Mouse (Mus musculus) adrenal gland, postnatal 14 days (tissue): Measurements from ENCODE around the gene Pde4dip. TPM values are rescaled to one million over a fixed set of nuclear protein-coding genes. Genes with fewer than 3 reads are reported as not detected.

Experiments
- DNase-seq: peaks from one replicate; pipeline ENCODE4 v3.0.0; 2021; ENCODE audit warnings: mixed read lengths
- total RNA-seq: library from RNA; stranded (reverse); gene quantifications from 2 replicates; pipeline ENCODE4 v1.2.3, GENCODE M21; 2021

Pde4dip gene
- total RNA-seq, 1 experiment from 2014 or later = 35.6 TPM

DNA sequence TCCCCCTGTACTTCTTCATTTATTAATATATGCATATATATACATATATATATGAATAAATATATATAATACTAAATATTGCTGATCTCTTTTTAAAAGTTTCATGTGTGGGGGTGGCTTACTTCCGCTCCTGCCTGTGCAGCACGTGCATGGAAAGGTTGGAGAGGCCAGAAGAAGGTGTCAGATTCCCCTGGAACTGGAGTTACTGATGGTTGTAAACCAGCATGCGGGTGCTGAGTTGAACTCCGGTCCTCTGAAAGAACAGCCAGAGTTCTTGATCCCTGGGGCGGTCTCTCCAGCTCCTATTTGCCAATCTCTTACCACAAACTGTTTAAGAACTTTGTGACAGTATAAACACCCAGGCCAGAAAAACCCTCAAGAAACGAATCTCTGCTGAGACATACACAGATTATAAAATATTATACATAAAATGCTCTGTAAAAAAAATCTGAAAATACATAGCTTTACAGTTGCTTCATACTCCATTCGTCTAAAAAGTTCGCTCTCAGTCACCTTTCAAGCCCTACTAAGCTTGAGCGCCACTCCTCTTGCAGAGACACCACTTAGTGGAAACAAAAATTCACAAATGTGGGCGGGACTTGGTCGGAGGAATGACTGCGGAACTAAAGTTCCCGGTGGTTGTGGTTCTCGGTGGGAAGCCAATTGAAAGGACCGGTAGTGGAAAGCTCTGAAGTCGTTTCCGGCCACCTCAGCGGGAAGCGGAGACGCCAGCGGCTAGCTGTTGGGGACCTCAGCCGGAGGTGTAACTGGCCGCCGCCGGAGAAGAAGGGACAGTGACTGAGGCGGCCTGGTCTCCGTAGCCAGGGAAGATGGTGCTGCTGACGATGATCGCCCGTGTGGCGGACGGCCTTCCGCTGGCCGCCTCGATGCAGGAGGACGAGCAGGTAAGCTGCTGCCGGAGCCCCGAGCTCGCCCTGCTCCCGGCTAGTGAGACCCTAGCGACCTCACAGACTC is 12.3 kb upstream of the Pde4dip start, which contains the start of gene Sec22b:
Gene Sec22b (plus strand): TSS at position 675 of the 975 bp plus-strand sequence.
- DNase-seq = peak; percentile 91

DNA sequence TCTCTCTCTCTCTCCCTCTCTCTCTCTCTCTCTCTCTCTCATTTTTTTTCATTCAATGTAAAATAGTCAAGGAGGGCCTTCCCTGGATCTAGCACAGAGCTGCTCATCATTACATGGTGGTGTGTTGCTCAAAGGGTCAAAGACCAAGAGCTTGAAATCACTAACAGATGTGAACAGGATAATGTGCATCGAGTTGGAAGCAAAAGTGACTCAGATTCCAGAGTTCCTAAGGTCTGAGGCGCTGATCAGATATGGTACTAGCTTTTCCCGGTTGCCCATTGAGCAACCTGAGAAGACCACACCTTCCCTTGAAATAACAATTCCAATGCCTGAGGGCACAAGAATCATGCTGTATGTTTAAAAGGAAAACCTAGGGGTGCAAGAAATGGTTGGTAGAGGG is 9.9 kb upstream of the Pde4dip start:
- no peak for DNase-seq

DNA sequence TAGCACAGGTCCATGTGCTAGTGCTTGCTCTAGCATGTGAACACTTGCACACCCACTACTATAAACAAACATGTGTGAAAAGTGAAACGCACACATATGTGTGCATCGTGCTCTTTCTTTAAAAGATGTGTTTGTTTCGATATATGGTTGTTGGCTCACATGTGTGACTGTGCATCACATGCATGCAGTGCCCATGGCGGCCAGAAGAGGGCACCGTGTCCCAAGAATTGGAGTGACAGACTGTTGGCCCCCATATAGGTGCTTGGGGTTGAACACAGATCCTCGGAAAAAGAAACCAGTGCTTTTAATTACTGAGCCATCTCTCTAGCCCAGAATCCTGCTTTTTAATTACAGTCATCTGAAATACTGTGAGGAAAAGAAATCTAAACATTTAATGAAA is 6.2 kb upstream of the Pde4dip start:
- peak; percentile 61 for DNase-seq

DNA sequence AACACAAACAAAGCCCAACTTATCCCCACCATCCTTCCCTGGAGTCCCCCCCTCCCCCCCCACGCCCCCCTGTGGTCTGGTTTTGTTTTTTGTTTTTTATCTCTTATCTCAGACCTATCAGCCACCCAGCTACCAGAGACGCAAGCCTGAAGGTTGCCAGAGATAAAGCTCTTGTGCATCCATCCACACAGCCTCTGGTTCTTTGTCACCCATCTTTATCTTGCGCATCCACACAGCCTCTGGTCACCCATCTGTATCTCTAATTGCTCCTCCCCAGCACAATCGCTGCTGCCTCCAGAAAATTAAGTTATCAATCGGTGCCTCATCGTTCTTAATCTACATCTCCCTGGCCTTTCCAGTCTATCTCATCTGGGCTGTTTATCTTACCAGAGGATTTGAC is 1.7 kb upstream of the Pde4dip start:
- no peak for DNase-seq

DNA sequence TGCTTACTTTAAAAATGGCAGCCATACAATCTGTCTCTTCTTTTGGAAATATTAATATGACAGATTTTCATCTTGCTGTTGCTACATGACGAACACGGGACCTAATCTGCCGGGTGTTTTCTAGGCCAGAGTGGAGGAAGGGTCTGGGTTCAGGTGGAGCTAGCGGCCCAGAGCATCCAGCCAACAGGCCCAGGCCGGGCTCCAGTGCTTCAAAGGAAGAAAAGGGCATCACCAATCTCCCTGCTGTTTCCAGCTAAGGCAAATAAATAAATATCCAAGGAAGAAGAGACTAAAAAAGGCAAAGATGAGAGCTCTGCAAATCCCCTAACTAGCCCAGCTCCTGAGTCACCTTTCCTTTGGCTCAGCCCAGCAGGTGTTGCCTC is 731 bp downstream of the Pde4dip start:
- DNase-seq = no peak

DNA sequence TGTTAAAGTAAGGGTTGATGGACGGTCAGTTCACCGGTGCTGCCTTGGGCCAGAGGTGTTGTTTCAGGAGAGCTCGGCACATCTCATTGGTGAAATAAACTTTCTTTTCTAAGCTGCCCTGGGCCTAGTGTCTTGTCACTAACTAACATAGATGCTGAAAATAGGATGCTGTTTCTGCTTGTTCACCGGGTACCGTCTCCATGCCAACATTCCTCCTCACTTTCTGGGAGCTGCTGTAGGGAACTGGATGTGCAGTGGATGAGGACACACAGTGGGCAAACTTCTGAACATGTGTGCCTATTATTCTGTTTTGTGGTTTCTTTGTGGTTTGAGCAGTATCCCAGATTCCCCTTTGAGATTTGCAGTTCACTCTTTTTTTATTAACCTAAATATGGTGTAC is 6.9 kb downstream of the Pde4dip start:
- no peak for DNase-seq

DNA sequence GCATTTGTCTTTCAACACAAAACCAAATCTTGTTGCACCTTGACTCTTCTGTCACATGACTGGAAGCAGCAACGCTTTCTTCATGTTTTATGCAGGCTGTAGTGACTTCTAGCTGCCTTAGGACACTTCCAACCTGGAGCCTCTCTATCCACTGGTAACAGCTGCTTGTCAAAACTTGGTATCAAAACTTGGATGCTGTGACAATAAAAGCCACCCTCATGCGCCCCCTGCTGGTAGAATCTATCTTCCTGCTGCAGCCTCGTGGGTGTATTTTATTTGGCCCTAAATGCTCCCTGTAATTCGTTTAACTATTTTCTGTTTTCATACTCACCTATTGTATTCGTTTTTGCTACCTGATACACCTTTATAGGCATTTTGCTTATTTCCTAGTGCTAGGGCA is 9.3 kb downstream of the Pde4dip start:
- peak; percentile 91 for DNase-seq

DNA sequence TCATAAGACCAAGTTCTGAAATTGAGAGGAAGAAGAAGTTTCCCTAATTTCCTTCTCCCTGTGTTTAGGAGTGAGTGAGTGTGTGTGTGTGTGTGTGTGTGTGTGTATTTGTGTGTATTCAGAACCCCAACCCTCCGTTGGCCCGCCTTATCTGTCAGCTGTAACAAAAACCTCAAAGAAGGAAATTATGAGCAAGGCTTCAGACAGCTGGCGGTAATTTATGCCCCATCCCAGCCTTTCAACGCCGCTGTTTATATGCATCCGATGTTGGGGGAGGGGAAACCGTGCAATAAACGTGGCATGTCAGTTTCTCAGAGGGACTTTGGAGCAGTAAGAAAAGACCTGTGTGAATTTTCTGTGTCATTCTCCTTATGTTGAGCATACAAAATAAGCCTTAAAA is 12.2 kb downstream of the Pde4dip start:
- DNase-seq = no peak

DNA sequence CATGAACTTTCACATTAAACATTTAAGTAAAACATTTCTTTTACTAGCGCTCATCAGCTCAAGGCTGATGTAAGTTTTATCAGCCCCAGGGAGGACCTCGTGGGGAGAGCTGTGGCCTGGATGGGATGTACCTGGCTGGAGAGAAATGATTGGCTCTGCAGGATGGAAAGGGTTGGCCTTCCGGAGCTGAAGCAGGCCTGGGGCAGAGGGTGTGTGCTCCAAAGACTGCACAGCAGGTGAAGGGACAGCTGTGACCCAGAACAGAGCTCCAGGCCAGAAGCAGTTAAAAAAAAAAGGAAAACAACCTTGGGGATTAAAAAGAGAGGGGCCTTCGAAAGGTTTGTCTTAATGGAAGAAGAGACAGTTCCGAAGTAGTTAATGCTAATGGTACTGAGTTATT is 13.7 kb downstream of the Pde4dip start:
- DNase-seq = no peak

DNA sequence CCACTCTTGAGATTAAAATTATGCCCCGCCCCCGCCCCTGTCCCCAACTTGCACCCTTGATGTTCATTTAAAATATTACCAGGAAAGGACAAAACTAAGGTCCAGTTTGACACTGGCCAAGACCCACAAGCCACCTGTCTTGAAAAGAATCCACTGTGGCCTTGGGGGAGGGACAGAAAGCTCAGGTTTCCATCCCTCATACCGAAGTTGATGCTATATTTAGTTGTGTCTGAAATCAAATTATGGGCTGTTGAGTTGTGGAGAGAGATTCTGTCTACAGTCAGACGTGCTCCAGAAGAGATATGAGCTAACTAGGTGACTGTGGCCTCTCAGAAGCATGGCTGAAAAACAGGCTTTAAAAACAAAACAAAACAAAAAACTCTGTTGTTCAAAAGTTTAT is 18.8 kb downstream of the Pde4dip start:
- DNase-seq = no peak

DNA sequence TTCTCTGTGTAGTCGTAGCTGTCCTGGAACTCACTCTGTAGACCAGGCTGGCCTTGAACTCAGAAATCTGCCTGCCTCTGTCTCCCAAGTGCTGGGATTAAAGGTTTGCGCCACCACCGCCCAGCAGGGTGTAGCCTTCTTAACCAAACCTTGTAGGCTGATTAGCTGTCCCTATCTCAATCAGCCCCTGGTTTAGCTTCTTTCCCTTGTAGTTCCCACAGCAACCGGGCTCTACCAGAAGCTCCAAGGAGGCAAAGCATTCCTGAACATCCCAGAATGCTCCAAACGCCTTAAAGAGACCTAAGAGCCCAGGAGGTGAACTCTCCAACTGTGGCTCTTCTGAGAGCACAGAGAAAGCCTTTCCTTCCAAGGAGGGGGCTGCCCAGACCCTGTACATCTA is 19.8 kb downstream of the Pde4dip start:
- DNase-seq = no peak

DNA sequence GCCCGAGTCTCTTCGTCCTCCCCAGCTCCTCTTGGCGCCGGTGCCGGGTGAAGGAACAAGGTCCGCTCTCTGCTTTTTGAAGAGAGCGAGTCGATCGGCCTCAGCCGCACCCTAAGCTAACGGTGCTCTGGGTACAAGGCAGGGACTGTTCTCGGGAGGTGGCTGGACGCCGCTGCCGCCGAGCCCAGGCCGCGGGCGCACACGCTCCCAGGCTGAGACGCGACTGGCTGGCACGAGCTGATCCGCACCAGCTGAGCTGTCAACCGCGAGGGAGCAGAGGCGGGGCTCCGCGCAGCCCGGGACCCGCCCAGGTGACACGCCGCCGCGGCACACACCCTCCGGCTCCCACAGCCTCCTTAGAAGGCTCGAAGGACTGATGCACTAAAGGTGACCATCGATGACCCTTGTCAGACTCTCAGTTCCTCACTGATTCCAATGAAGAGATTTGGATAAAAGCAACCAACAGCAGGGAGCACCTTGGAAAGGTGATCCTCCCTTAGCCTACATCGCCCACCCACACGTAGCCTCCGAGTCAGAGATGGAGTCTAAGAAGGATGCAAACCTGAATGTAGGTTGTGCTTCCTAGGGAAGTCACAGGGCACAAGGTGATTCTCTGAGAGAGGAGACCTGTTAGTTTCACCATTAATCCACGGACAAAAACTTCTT is 20.4 kb downstream of the Pde4dip start:
- peak; percentile 78 for DNase-seq

DNA sequence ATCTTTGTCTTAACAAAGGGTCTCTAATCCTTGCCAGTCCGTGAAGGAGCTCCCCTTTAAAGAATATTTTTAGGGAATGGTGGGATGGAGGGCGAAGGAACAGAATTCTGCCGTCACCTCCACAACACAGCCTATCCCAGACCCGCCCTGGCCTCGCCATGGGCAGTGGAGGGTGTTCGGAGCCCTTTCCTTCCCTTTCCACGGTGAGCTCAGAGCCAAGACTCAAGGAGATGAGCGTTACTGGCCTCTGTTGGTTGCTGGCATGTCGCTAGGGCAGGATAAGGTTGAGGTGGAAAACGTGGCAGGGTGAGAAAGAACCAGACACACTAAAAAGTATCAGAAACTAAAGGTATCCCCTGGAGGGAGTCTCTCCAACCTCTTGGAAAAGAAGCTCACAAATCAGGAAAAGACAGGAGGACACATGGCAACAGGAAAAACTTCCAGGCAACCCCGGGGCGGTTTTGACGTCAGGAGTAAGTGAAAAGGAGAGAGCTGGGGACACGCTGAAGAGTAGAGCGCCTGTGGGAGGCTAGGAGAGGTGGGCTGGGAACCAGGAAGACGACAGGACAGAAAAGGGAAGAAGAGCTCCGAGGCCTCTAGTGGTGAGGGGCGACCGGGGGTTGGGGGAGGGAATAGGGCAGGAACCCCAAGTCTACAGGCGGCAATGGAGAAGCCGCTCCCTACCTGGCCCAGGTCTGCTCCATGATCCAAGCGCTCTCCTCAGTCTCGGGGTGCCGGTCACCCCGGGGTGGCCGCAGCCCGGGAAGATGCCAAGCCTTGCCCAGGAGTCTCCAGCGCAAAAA is 21.1 kb downstream of the Pde4dip start:
- peak; percentile 9 for DNase-seq

DNA sequence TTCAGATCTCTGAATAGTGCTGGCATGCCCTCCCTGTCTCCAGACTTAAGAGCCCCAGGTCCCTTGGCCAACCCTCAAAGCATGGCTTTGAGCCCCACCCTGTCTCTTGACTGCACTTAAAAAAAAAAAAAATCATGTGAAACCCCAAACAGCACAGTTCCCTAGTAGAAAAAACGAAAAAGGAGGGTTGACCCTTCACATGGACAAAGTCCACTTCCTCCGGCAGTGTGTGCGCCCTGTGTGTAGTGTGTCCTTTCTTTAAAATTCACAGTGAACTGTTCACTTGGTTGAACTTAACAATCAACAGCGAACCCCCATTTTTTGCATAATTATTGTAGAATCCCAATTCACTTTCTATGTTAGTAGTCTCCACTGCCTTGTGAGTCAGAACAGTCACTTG is 21.8 kb downstream of the Pde4dip start:
- no peak for DNase-seq

DNA sequence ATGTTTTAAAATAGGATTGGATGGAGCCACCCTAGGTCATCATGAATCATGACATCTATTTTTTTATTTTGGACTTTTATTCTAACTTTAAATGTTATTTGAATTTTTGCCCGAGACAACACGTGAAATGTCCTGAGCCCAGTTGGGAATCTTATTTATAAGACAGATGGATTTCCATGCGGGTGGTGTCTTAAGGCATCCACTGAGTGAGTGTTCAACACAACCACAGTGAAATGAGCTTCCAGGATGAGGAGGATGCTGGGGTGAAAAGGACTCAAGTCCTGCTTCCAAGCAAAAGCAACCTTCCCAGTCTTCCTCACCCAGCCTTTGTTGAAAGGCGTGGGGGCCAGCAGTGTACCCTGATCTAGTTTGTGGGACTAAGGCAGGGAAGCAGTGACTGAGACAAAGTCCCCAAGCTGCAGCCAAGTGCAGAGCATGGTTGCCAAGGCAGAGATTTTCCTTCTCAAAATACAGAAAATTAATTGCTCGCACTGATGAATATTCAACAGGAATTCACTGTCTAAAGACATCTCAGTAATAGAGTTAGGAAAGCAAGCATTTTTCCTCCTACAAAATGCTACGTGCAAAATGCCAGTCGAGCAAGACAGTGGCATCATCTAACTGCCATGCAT is 27.6 kb downstream of the Pde4dip start:
- no peak for DNase-seq

DNA sequence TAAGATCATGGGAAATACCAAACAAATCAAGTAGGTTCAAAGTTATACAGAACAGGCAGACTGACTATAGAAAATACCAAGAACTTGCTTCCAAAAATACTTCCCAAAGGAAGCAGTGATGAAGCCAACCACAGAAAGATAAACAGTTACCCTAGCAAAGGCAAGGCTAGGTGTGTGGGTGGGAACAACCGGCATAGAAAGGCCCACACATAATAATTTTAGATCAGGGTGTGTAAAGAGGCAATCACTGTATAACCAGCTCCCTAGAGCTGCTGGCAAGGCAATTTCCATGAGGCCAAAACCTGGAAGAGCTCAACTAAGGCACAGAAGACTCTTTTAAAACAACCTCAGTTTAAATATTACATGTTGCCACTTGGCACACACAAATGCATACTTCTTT is 29.1 kb downstream of the Pde4dip start:
- no peak for DNase-seq

DNA sequence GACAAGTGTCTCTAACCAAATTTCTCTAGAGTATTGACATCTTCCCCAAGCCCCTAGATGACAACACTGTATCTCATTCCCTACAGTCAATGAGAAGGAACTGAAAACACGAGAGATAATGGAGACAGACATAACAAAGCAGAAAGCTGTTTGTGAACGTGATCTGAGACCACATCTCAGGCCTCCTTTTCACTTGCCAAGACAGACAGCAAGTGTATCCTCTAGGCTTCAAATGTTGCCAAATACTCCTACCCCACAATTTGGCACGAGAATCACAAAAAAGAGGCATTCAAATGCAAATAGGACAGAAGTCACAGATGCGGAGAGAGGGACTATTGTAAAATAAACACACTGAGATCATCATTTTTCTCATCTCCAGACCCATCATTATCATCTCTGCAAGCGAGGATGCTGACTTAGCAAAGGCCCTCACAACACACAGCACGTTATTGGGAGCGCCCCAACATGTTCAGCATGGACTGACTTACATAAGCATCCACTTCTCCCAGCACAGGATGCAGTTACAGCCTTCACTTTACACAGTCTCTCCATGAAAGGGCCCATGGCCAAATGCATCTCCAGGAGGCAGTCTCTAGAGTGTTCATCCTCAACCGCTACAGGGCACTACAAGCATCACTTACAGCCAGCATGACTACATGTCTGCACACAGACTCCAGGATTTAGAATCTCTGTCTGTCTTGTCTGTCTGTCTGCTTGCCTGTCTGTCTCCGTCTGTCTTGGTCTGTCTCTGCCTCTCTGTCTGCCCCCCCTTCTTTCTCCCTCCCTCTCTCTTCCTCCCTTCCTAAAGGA is 33.7 kb downstream of the Pde4dip start:
- DNase-seq = no peak

DNA sequence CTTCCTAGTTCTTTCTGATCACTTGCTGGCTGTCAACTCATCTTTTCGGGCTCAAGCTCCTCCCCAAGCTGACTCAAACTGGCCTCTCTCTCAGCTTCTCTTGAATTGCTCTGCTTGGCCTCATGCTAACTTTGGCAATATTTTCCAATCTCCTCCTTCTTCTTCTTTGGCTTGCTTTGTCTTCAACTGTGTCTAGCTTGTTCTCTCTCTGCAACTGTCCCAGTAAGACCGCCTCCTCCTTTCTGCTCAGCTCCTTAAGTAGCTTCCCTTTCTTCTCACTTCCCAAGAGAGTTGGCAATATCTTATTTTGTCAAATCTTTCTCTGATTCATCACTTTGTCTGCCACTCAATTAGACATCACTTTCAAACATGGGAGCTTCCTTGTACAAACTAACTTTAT is 36.7 kb downstream of the Pde4dip start:
- DNase-seq = no peak

DNA sequence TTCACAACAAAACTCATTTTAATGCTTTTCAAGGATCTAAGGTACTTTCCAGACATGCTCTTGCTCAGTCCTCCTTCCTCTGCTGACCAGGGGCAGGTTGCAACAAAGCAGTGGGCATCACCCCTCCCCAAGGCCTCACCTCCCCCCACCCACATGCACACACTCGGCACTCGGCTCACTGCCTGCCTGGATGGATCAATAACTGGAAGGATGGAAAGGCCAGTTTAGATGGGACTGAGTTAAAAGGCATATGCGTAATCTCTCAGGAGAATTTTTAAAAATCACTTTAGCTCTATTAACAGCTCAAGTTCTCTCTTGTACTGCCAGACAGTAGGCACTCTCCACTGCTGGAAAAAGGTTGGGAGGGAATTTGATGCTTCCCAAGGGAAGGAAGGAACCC is 40.9 kb downstream of the Pde4dip start:
- DNase-seq = no peak

DNA sequence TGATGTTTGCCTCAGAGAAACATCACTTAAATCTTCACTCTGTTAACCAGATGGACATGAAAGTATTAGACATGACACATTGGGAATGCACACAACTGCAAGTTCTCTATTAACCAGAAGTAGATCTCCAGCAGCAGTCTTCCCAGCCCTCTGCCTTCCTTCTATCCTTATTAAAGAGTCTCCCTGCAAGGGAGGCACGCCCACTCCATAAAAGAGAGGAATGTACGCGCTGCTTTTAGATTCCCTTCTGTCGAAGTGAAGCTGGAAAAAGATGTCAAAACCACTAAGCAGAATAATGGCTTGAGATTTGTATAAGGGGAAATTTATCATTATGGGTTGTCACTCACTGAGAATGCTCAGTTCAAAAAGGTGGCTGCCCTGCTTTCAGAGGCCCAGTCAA is 42.1 kb downstream of the Pde4dip start:
- DNase-seq = no peak

DNA sequence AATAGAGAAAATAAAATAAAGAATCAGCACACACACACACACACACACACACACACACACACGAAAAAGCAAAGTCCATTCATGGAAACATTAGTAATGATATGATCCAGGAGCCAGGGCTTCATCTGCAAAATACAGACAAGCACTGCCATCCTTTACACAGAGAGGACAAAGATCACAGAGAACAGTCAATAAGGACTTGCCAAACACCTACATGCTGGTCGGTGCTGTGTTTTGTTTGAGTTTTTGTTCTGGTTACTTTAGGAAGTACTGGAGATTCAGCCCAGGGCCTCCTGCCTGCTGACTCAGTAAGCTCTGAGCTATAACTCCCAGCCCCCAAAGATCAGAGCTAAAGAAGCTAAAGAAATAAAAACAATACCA is 43.7 kb downstream of the Pde4dip start:
- no peak for DNase-seq
